Mouse (Mus musculus): Measurements from ENCODE around the gene Tcea3.

Gene Tcea3

GRCm38 (mm10) chr4:136247729-136248463, at the start of gene Tcea3:
Gene Tcea3, plus strand, starts transcription at chr4:136247729.
- no peak for DNase-seq (ENCODE audit: low read depth, low spot score)

GRCm38 (mm10) chr4:136198846-136199245, 48.7 kb upstream of the Tcea3 start:
- no peak for DNase-seq (ENCODE audit: low read depth, low spot score)

- peak; percentile 82 for DNase-seq (ENCODE audit: low read depth, low spot score)
Measured at GRCm38 (mm10) chr4:136199562-136200292, 47.8 kb upstream of the Tcea3 start.

GRCm38 (mm10) chr4:136202509-136202908, 45.0 kb upstream of the Tcea3 start:
- peak; percentile 78 for DNase-seq (ENCODE audit: low read depth, low spot score)

- no peak for DNase-seq (ENCODE audit: low read depth, low spot score)
Measured at GRCm38 (mm10) chr4:136204775-136205174, 42.8 kb upstream of the Tcea3 start.

- peak; percentile 97 for DNase-seq (ENCODE audit: low read depth, low spot score)
Measured at GRCm38 (mm10) chr4:136206033-136206893, 41.3 kb upstream of the Tcea3 start, which contains the start of gene Asap3. Gene Asap3, plus strand, starts transcription at chr4:136206365.

- peak; percentile 52 for DNase-seq (ENCODE audit: low read depth, low spot score)
Measured at GRCm38 (mm10) chr4:136206943-136207342, 40.6 kb upstream of the Tcea3 start.

GRCm38 (mm10) chr4:136210931-136211330, 36.6 kb upstream of the Tcea3 start:
- DNase-seq (ENCODE audit: low read depth, low spot score), result peak; percentile 84

- no peak for DNase-seq (ENCODE audit: low read depth, low spot score)
Measured at GRCm38 (mm10) chr4:136213629-136214028, 33.9 kb upstream of the Tcea3 start.

GRCm38 (mm10) chr4:136214828-136215227, 32.7 kb upstream of the Tcea3 start:
- DNase-seq (ENCODE audit: low read depth, low spot score), result no peak

- no peak for DNase-seq (ENCODE audit: low read depth, low spot score)
Measured at GRCm38 (mm10) chr4:136215576-136215975, 32.0 kb upstream of the Tcea3 start.

GRCm38 (mm10) chr4:136217063-136217462, 30.5 kb upstream of the Tcea3 start:
- no peak for DNase-seq (ENCODE audit: low read depth, low spot score)

GRCm38 (mm10) chr4:136218595-136219214, 28.8 kb upstream of the Tcea3 start:
- peak; percentile 49 for DNase-seq (ENCODE audit: low read depth, low spot score)

GRCm38 (mm10) chr4:136220133-136220775, 27.3 kb upstream of the Tcea3 start:
- DNase-seq (ENCODE audit: low read depth, low spot score), result no peak

- DNase-seq (ENCODE audit: low read depth, low spot score), result no peak
Measured at GRCm38 (mm10) chr4:136223549-136224239, 23.8 kb upstream of the Tcea3 start.

GRCm38 (mm10) chr4:136224240-136224559, 23.3 kb upstream of the Tcea3 start:
- no peak for DNase-seq (ENCODE audit: low read depth, low spot score)

GRCm38 (mm10) chr4:136224677-136225460, 22.7 kb upstream of the Tcea3 start:
- no peak for DNase-seq (ENCODE audit: low read depth, low spot score)

- DNase-seq (ENCODE audit: low read depth, low spot score), result no peak
Measured at GRCm38 (mm10) chr4:136227408-136227807, 20.1 kb upstream of the Tcea3 start.

- peak; percentile 60 for DNase-seq (ENCODE audit: low read depth, low spot score)
Measured at GRCm38 (mm10) chr4:136228640-136229039, 18.9 kb upstream of the Tcea3 start.

- no peak for DNase-seq (ENCODE audit: low read depth, low spot score)
Measured at GRCm38 (mm10) chr4:136238669-136239068, 8.9 kb upstream of the Tcea3 start.

Measured in 3T3-L1 (cell line).